Mouse (Mus musculus) forebrain, embryonic 13.5 days (tissue): ENCODE measurements around the gene Olfr609. TPM values are rescaled to one million over a fixed set of nuclear protein-coding genes. Genes with fewer than 3 reads are reported as not detected.
"Not testable (repeated sequence)": the region's sequence is repeated elsewhere in the genome, so short reads cannot be mapped to it uniquely, and the experiment has no call there.

Experiments used
- ATAC-seq: fragments of 200-750 bp; cut with Nextera tagmentation; 2 replicates; pipeline ENCODE4 v1.8.0; 2017
- H3K27ac ChIP-seq: fragments of 300-500 bp; sonication (generic); 2 replicates; pipeline ENCODE4 v1.5.1; 2015; ENCODE audit warnings: inconsistent platforms, mild to moderate bottlenecking, moderate library complexity
- H3K27me3 ChIP-seq: fragments of 300-500 bp; sonication (generic); 2 replicates; pipeline ENCODE4 v1.6.1; 2015; ENCODE audit warnings: mild to moderate bottlenecking, inconsistent platforms
- H3K36me3 ChIP-seq: fragments of 300-500 bp; sonication (generic); 2 replicates; pipeline ENCODE4 v1.6.1; 2015; ENCODE audit warnings: mild to moderate bottlenecking, inconsistent platforms; ENCODE audit not compliant: poor library complexity, severe bottlenecking
- H3K4me1 ChIP-seq: fragments of 300-500 bp; sonication (generic); 2 replicates; pipeline ENCODE4 v1.6.1; 2015; ENCODE audit warnings: inconsistent platforms
- H3K4me2 ChIP-seq: fragments of 300-500 bp; sonication (generic); 2 replicates; pipeline ENCODE4 v1.6.1; 2015; ENCODE audit warnings: inconsistent platforms, mild to moderate bottlenecking, moderate library complexity
- H3K4me3 ChIP-seq: fragments of 300-500 bp; sonication (generic); 2 replicates; pipeline ENCODE4 v1.5.1; 2015; ENCODE audit warnings: mild to moderate bottlenecking, inconsistent platforms
- H3K9ac ChIP-seq: fragments of 300-500 bp; sonication (generic); 2 replicates; pipeline ENCODE4 v1.6.1; 2015; ENCODE audit warnings: mild to moderate bottlenecking, inconsistent platforms
- H3K9me3 ChIP-seq: fragments of 300-500 bp; sonication (generic); replicated peaks from 2 replicates; pipeline ENCODE4 v1.6.1; 2016; ENCODE audit warnings: inconsistent platforms
- WGBS: fragments of 180-500 bp; shearing (Covaris S2); methylation state at CpG from one replicate; pipeline ENCODE4 v1.1.7; 2015; 5-methylcytosine and 5-hydroxymethylcytosine counted together
- polyA plus RNA-seq: library from polyadenylated mRNA; unstranded; fragments of >200 nt; fragmentation: Nextera tagmentation; extraction: Ambion mirVana; gene quantifications from 2 replicates; pipeline ENCODE4 v1.2.1, GENCODE M21; 2015

Olfr609 gene
- polyA plus RNA-seq: not detected in 2 replicates

DNA sequence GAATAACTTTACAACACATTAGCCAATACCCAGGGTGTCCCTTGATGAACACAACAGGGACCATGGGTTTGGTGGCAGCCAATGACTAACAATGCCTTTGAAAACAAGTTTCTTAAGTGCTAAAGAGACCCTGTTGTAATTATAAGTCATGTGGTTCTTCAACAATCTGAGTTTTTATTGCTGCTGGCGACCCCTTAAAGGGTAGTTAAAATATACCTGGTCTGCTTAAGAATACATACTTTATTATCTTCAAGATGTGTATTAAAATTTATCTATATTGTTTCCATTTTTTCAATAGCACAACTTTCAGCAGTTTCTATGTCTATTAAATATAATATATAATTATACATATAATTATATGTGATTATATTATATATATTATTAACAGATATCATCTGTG, at the start of gene Olfr609:
Gene Olfr609, minus strand, starts transcription at position 101 of the 400 bp plus-strand sequence.
- Histone ChIP-seq H3K4me1 (no peaks in the 10 kb centered on the region), H3K4me2 (no peak within 1 kb of the TSS), H3K4me3 (no peak within 1 kb of the TSS), H3K9ac (no peak within 1 kb of the TSS), H3K9me3 (no peaks in the 10 kb centered on the region), H3K27ac (no peak within 1 kb of the TSS), H3K36me3 (no peaks in the 10 kb centered on the region), H3K27me3 (no peaks in the 10 kb centered on the region)
- no peak for ATAC-seq
- 52% methylated on average over 1 of the region's 1 CpGs for WGBS

DNA sequence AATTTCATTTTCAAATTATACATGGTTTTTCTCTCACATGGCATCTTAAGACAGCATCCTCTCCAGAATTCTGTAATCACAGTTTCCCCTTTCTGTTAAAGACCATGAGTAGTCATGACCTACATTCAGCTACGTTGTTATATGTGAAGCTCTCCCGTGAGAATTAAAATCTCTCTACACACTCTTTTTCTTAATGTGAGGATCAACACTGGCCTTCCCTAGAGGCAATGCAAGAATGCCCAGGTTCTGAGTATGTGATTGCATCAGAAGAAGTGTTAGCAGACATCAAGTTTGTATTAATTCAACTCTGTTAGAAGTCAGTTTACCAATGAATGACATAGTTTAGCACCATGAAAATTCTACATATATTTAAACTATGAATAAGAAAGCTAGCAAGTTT, 44.8 kb upstream of the Olfr609 start, which contains the start of gene Olfr612:
Gene Olfr612, minus strand, starts transcription at position 101 of the 400 bp plus-strand sequence.
- H3K9ac ChIP-seq, H3K36me3 ChIP-seq, H3K4me3 ChIP-seq, H3K27me3 ChIP-seq, H3K9me3 ChIP-seq, H3K4me2 ChIP-seq, H3K27ac ChIP-seq, H3K4me1 ChIP-seq, ATAC-seq: not testable (repeated sequence)
- WGBS: 85% methylated on average over 2 of the region's 2 CpGs

DNA sequence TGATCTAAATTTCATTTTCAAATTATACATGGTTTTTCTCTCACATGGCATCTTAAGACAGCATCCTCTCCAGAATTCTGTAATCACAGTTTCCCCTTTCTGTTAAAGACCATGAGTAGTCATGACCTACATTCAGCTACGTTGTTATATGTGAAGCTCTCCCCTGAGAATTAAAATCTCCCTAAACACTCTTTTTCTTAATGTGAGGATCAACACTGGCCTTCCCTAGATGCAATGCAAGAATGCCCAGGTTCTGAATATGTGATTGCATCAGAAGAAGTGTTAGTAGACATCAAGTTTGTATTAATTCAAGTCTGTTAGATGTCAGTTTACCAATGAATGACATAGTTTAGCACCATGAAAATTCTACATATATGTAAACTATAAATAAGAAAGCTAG, 22.9 kb upstream of the Olfr609 start, which contains the start of gene Olfr611:
Gene Olfr611, minus strand, starts transcription at position 101 of the 400 bp plus-strand sequence.
- H3K4me1 ChIP-seq, H3K27me3 ChIP-seq, H3K4me2 ChIP-seq, H3K4me3 ChIP-seq, H3K27ac ChIP-seq, H3K36me3 ChIP-seq, H3K9me3 ChIP-seq, H3K9ac ChIP-seq, ATAC-seq: not testable (repeated sequence)
- 56% methylated on average over 1 of the region's 1 CpGs for WGBS

DNA sequence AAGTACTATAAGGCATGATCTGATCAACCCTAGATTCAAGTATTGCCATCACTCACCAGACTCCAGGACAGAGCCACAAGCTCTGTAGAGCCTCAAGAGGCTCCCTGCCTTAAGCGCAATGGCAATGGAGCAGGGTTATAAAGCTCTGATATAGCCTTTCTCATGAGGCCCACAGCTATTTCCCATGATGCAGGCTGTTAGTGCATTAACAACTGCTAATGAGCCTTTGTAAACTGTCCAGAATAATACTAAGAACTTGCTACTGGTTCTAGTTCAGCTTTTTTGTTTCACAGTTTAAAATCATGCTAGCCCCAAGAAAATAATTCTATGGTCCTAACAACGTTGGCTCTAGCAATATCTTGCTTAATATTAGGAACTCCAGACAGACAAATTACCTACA, 14.2 kb upstream of the Olfr609 start, which contains the start of gene Olfr610:
Gene Olfr610, minus strand, starts transcription at position 101 of the 400 bp plus-strand sequence.
- H3K4me3 ChIP-seq: no peak within 1 kb of the TSS
- no peak within 1 kb of the TSS for H3K9ac ChIP-seq
- H3K4me1 ChIP-seq: no peaks in the 10 kb centered on the region
- no peaks in the 10 kb centered on the region for H3K9me3 ChIP-seq
- H3K27me3 ChIP-seq: no peaks in the 10 kb centered on the region
- 90% methylated on average over 2 of the region's 2 CpGs for WGBS
- no peak for ATAC-seq
- no peaks in the 10 kb centered on the region for H3K36me3 ChIP-seq
- H3K27ac ChIP-seq: no peak within 1 kb of the TSS
- H3K4me2 ChIP-seq: no peak within 1 kb of the TSS

DNA sequence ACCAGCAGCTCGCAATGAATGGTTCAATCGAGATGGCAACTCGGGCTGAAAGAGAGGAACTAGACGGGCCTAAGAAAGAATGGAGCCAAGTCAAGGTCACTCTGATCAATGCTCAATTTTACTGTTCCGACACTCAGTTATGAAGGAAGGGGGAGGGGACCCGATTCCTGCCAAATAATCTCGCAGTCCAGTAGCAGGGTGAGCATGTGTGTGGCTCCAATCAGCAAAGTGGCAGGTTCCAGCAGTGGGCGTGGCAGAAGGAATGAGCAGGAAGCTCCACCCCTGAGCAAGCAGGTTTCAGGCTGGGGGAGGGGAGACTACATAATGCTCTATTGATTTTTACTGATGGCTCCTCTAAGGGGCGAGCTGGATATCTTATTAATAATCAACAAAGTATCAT, 20.8 kb downstream of the Olfr609 start:
- not testable (repeated sequence) for H3K9ac ChIP-seq, H3K27me3 ChIP-seq, H3K27ac ChIP-seq, H3K4me2 ChIP-seq, ATAC-seq, H3K4me1 ChIP-seq, H3K4me3 ChIP-seq, H3K36me3 ChIP-seq, H3K9me3 ChIP-seq
- WGBS: 86% methylated on average over 9 of the region's 9 CpGs

DNA sequence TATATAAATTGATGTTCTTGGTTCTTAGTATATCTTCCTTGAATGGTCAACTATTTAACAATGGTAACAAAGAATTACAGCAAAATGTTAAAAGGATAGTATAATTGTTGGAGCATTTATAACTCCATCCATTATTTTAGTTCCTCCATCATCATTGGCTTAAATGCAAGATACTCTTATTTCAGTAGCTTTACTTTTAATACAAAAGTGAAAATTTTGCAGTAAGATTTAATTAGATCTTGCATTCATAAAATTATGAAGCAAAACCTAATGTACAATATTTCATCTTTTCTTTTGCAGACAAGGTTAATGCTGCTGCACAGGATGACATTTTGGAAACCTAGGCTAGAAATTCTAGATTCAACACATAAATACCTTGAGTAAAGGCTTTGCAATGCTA, 28.3 kb downstream of the Olfr609 start, which contains the start of gene Olfr608:
Gene Olfr608, plus strand, starts transcription at position 301 of the 400 bp plus-strand sequence.
- ATAC-seq: no peak
- H3K27me3 ChIP-seq: no peaks in the 10 kb centered on the region
- no peak within 1 kb of the TSS for H3K4me3 ChIP-seq
- H3K4me2 ChIP-seq: no peak within 1 kb of the TSS
- H3K36me3 ChIP-seq: no peaks in the 10 kb centered on the region
- no peaks in the 10 kb centered on the region for H3K9me3 ChIP-seq
- H3K4me1 ChIP-seq: no peaks in the 10 kb centered on the region
- H3K9ac ChIP-seq: no peak within 1 kb of the TSS
- H3K27ac ChIP-seq: no peak within 1 kb of the TSS

DNA sequence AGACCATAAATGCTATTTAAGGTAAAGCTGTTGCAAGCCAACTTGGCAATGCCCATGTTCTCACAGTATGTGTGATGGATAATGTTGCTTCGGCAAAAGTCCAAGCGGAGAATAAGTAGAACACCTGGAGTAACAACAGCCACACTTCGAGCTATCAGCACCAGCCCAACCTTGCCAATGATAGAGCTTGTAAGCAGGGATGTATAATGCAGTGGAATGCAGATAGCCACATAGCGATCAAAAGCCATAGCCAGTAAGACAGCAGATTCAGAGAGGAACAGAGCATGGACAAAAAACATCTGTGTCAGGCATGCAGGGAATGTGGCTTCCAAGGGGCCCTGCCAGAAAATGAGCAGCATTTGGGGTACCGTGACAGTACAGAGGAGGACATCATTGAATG, 37.3 kb downstream of the Olfr609 start:
- H3K27me3 ChIP-seq: no peaks in the 10 kb centered on the region
- ATAC-seq: no peak
- no peak overlapping the region for H3K9ac ChIP-seq
- no peaks in the 10 kb centered on the region for H3K4me1 ChIP-seq
- WGBS: 92% methylated on average over 5 of the region's 5 CpGs
- H3K4me2 ChIP-seq: no peak overlapping the region
- no peak overlapping the region for H3K4me3 ChIP-seq
- no peak overlapping the region for H3K27ac ChIP-seq
- H3K9me3 ChIP-seq: no peaks in the 10 kb centered on the region
- no peaks in the 10 kb centered on the region for H3K36me3 ChIP-seq

DNA sequence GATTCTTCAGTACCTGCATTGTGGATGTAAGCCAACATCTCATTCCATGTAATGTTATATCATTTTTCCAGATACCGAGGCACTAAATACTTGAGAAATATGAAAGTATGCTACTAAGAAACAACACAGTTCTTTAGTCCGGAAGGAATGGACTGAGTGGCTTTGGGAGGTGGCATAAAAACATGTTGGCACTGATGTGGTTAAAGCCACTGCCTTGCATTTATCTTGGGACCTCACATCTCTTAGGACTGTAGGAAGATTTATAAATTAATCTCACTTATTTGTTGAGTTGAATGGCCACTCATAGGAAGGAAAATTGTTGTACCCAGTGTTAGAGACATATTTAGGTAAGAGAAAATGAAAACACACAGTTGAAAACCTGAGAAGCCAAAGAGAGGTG, 49.1 kb downstream of the Olfr609 start, which contains the start of gene Olfr606:
Gene Olfr606, plus strand, starts transcription at position 301 of the 400 bp plus-strand sequence.
- H3K4me2 ChIP-seq: no peak within 1 kb of the TSS
- no peak within 1 kb of the TSS for H3K27ac ChIP-seq
- H3K36me3 ChIP-seq: no peaks in the 10 kb centered on the region
- 94% methylated on average over 2 of the region's 2 CpGs for WGBS
- H3K9ac ChIP-seq: no peak within 1 kb of the TSS
- no peaks in the 10 kb centered on the region for H3K27me3 ChIP-seq
- ATAC-seq: no peak
- H3K4me1 ChIP-seq: no peaks in the 10 kb centered on the region
- H3K4me3 ChIP-seq: no peak within 1 kb of the TSS
- no peaks in the 10 kb centered on the region for H3K9me3 ChIP-seq

DNA sequence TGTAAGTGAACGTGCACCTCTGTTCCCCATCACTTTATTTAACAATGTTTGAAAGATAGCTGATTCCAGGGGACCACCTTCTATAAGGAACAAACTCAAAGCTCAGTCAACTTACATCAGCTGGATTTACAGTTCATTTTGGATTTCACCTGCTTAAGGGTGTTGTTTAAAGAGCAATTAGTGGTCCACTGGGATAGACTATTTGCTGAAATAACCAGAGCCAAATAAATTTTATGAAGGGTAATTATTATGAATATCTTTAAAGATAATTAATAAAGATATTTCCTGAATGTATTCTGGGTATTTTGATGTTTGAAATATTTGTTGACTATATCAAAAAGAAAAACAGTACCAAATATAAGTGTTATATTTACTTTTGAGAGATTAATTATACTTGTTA, 52.5 kb downstream of the Olfr609 start, which contains the start of gene Olfr605:
Gene Olfr605, minus strand, starts transcription at position 101 of the 400 bp plus-strand sequence.
- Histone ChIP-seq H3K4me1 (no peaks in the 10 kb centered on the region), H3K27ac (no peak within 1 kb of the TSS), H3K9me3 (no peaks in the 10 kb centered on the region), H3K4me3 (no peak within 1 kb of the TSS), H3K27me3 (no peaks in the 10 kb centered on the region), H3K36me3 (no peaks in the 10 kb centered on the region), H3K4me2 (no peak within 1 kb of the TSS), H3K9ac (no peak within 1 kb of the TSS)
- no peak for ATAC-seq
- 85% methylated on average over 1 of the region's 1 CpGs for WGBS

Other genes with a start within 250 kb of the Olfr609 start
- not detected in 2 replicates for gene Usp17ld, start 245.6 kb downstream of the Olfr609 start, polyA plus RNA-seq
- gene Olfr596, start 192.4 kb downstream of the Olfr609 start, polyA plus RNA-seq: not detected in 2 replicates
- gene Olfr597, start 181.7 kb downstream of the Olfr609 start, polyA plus RNA-seq: not detected in 2 replicates
- gene Olfr598, start 174.5 kb downstream of the Olfr609 start, polyA plus RNA-seq: not detected in 2 replicates
- not detected in 2 replicates for gene Olfr599, start 162.1 kb downstream of the Olfr609 start, polyA plus RNA-seq
- gene Olfr600, start 148.4 kb downstream of the Olfr609 start, polyA plus RNA-seq: not detected in 2 replicates
- gene Olfr601, start 135.4 kb downstream of the Olfr609 start, polyA plus RNA-seq: not detected in 2 replicates
- gene Olfr603, start 111.9 kb downstream of the Olfr609 start, polyA plus RNA-seq: not detected in 2 replicates
- not detected in 2 replicates for gene Usp17lc, start 83.0 kb downstream of the Olfr609 start, polyA plus RNA-seq
- not detected in 2 replicates for gene Olfr605, start 52.6 kb downstream of the Olfr609 start, polyA plus RNA-seq
- not detected in 2 replicates for gene Olfr606, start 49.0 kb downstream of the Olfr609 start, polyA plus RNA-seq
- not detected in 2 replicates for gene Olfr607, start 33.9 kb downstream of the Olfr609 start, polyA plus RNA-seq
- gene Olfr608, start 28.2 kb downstream of the Olfr609 start, polyA plus RNA-seq: not detected in 2 replicates
- not detected in 2 replicates for gene Olfr610, start 14.1 kb upstream of the Olfr609 start, polyA plus RNA-seq
- gene Olfr611, start 22.8 kb upstream of the Olfr609 start, polyA plus RNA-seq: not detected in 2 replicates
- not detected in 2 replicates for gene Olfr612, start 44.7 kb upstream of the Olfr609 start, polyA plus RNA-seq
- gene Olfr613, start 50.0 kb upstream of the Olfr609 start, polyA plus RNA-seq: not detected in 2 replicates
- not detected in 2 replicates for gene Olfr615, start 58.0 kb upstream of the Olfr609 start, polyA plus RNA-seq
- not detected in 2 replicates for gene Olfr616, start 71.1 kb upstream of the Olfr609 start, polyA plus RNA-seq
- not detected in 2 replicates for gene Olfr617, start 75.0 kb upstream of the Olfr609 start, polyA plus RNA-seq
- gene Olfr618, start 92.0 kb upstream of the Olfr609 start, polyA plus RNA-seq: not detected in 2 replicates
- gene Olfr619, start 102.5 kb upstream of the Olfr609 start, polyA plus RNA-seq: not detected in 2 replicates
- gene Olfr620, start 114.5 kb upstream of the Olfr609 start, polyA plus RNA-seq: not detected in 2 replicates
- gene Olfr622, start 144.6 kb upstream of the Olfr609 start, polyA plus RNA-seq: not detected in 2 replicates
- gene Olfr623, start 165.6 kb upstream of the Olfr609 start, polyA plus RNA-seq: not detected in 2 replicates
- 0.03 TPM in 1 of 2 replicates, not detected in the other for gene Olfr624, start 173.1 kb upstream of the Olfr609 start, polyA plus RNA-seq
- not detected in 2 replicates for gene Olfr625-ps1, start 184.7 kb upstream of the Olfr609 start, polyA plus RNA-seq
- gene Olfr243, start 216.6 kb upstream of the Olfr609 start, polyA plus RNA-seq: not detected in 2 replicates
- not detected in 2 replicates for gene Olfr628, start 232.3 kb upstream of the Olfr609 start, polyA plus RNA-seq
- gene Olfr629, start 246.9 kb upstream of the Olfr609 start, polyA plus RNA-seq: not detected in 2 replicates